Mouse (Mus musculus) cerebellum, adult 18-20 months (tissue): ENCODE measurements around the gene Lnx1.

Experiments
- DNase-seq, 2 experiments: peaks; one replicate each; pipeline ENCODE4 v3.0.0; 2021

Gene Lnx1

DNA sequence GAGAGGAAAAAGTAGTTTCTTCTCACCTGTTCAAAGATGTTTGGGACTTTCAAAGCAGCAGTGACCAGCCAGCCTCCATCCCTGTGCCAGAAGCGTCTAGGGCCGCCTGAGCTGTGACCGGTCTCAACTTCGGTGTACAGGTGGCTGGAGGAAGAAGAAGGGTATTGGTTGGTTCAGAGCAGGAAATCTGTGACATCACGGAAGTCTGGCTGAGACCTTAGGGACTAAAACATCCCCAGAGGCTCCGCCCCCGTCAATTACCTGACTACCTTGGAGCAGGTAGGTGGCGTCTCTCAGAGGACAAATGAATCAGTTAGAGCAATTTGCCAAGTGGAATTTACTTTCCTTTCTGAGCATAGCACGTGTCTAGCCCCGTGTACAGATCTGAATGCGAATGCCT, at the start of gene Lnx1:
Lnx1 (minus strand) TSS at position 147 of the 400 bp plus-strand sequence.
- DNase-seq, result no peak

DNA sequence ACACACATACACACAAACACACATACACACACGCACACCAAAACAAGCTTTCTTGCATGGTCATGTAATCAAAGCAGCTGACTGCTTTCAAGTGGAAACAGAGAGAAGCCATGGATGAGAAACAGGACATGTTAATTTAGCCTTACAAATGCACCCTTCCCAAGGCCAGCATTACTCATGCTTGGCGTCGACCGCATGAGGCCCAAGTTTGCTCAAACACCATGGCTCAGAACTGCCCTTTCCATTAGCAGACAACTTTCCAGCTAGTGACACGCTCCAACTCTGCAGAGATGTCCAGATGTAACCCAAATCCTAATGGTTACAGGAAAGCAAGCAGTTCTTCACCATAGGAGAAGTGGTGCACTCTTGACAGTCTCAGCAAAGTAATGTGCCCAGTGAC, 47.8 kb upstream of the Lnx1 start:
- no peak for DNase-seq

DNA sequence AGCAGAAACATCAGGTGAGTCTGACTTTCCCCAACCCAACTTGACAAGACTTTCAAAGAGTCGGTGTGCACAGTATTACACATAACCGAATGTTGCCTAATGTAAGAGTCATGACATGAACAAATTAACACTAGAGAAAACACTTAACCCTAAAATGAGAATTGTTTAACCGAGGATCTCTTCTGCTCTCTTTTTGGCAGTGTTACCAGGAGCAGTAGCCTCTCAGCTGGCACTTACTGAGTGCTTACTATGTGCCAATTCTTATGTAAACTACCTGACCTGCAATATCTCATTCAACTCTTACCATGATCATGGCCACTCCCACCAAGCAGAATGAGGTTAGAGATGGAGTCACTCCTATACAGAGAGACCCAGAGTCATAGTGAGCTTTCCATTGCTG, 44.8 kb upstream of the Lnx1 start:
- DNase-seq, result no peak

DNA sequence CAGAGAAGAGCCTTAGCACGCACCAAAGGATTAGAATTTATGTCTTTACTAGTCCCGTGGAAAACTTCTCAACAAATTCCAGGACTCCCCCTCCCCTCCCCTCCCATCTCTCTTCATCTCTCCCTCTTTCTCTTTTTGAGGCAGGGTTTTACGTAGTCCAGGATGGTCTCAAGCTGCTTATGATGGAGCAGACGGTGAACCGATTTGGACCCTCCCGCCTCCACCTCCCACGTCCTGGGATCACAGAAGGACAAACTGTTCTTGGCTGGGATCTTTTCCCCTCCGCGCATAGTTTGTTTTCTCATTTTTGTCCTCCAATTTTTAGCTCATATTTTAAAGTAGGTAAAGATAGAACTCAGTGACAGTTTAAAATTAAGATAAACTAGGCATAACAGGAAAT, 38.2 kb upstream of the Lnx1 start:
- no peak for DNase-seq

DNA sequence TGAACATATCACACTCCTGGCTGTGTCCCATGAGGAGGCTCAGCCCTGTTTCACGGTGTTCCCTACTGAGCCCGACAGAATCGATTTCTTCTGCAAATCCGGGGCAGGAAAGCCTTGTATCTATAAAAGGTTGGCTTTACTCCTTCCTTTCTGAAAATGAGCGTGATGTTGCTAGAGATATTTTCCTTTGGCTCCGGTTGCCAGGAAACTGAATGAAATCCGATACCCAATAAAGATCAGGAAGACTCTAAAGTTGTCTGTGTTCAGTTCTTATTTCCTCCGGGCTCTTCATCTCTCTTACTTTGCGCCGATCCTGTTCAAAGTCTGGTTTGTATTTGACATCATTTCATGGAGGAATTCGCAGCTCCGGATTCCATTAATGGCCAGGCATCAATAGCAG, 36.7 kb upstream of the Lnx1 start:
- no peak for DNase-seq

DNA sequence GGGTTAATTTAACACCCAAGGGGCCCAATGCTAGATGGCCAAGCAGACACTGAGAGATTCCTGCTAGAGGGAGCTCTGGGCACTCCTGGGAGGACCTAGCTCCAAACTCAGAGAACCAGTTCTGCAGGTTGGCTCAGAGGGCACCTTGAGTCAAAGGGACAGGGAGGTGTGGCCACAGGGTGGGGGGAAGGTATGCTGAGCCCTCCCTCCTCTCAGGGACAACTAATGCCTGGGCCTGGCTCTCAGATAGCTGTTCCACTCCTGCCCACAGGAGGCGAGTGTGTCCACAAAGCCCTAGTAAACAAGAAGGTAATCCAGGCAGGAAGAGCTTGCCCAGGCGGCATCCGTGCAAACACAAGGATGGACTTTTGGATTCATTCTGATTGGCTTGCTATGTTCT, 35.6 kb upstream of the Lnx1 start:
- no peak for DNase-seq

DNA sequence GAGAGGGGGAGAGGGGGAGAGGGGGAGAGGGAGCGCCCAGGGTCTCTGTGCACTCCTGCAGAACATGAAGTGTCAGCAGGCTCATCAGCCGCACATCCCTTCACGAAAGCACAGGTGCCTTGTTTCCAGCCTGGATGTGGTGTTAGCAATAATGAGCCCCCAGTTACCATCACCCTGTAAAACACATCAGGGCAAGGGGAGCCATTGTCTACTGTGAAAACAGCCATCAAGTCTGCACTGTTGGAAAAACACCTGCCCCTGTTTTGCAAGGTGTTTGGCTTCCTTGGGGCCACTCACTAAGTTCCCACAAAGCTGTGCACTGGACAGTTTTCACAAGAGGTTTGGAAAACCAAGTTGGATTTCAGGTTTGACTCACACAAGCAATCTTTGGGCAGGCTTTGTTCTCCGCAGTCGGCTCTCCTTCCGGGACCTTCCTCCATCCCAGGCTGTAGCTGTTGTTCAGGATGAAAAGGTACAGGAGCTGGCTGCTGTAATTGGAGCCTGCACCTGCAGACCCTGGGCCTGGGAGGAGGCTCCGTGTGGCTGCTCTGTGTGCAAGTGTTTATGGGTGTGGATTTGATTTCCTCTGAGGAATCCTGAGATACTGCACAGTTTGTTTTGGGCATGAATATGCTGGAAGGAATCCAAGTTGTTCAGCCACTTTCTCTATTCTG, 31.3 kb upstream of the Lnx1 start:
- DNase-seq, result no peak

DNA sequence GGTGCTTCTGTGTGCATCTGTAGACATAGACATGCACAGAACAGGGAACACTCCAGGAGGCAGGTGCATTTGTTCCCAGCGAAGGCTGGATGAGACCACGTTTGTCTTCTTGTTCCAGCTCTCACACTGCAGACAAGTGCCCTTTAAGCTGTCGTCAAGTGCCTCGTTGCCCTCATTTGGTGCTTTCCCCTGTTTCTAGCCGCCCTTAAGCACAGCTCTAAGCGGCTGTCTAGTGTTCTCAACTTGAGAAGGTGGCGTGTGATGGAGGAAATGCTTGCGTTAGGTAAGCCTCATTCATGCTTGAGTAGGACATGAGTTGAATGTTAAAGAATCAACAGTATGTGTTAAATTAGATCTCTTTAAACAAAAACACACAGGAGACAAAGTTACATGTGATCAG, 29.9 kb upstream of the Lnx1 start:
- no peak for DNase-seq

DNA sequence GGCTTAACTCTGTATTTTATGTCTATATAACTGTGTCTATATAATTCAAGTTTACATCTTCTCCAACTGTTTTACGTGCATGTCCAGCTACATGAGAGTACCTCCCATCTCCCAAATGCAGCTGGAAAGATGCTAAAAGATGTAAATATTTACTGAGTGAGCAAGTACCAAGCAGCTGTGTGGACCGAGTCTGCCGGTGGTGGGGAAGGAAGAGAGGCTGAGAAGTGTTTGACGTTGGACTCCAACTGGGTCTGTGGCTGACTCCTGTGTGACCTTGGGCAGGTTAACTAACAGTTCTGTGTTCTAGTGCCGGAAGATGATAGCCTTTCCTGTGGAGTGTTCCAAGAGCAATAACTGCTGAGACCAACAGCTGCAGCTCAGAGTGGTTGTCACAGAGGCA, 27.9 kb upstream of the Lnx1 start:
- DNase-seq, result no peak

DNA sequence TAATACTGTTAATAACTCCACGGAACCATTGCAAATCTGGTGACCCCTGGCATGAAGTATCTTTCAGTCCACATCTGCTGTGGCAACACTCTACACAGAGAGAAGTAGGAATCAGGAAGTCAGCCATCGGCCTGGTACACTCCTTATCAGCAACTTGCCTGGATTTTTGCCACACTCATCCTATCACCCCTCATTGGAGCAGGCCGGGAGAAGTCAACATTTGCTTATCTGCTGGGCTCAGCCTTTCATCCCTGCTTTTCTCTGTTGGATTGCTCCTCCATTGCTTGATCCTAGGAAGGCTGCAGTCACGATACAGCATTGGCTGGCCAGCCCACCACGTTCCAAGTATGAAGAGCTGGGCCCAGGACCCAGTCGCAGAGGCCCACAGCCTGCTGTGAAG, 26.9 kb upstream of the Lnx1 start:
- DNase-seq, result no peak

DNA sequence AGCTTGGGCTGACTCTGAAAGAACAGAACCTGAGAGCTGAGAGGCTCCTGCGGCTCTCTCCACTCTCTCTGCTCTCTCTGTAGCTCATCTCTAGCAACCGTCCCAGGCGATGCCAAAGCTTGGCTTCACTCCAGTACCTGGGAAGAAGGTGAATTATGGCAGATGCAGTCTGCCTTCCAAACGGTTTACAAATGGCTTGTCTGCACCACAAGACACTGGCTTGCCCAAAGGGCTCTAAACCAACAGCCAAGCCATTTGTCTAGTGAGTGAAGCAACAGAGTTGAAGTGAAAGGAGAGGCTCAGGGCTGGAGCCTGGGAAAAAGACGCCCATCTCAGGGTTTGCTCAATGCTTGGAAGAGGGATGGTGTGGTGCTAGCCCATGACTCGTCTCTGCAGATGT, 25.5 kb upstream of the Lnx1 start:
- peak; percentile 30 to 34 for DNase-seq

DNA sequence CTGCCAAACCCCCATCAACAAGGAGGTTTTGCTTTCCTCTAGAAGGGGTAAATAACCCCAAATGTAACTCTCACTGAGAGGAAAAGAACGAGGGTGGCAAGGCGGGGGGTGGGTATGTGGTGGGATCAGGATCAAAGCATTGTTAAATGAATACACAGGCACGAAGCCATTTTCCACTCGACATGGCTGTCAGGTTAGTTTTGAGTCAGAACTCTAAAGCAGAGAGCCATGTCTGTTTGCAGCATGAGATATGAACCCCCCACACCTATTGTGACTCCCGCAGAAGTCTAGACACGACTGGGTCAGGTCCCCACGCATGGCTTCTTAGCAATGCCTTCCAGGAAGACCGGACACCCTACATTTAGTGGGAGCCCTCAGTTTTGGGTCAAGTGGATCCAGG, 24.6 kb upstream of the Lnx1 start:
- DNase-seq, result no peak

DNA sequence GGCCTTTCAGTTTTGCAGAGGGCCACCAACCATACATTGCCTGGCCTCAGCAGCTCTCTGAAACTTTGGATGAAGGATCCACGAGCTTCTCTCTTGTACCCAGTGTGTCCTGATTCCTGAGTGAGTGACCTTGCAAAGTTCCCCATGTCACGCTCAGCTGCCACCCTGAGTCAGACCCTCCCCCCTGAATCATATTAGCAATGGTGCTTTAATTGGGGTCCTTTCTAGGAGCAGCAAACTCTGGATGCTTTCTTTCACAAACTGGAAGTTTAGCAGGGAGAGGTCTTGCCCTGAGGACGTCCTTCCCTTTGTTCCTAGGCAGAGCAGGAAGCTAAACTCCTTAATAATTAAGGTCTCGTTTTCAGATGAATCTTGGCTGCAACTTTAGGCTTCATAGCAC, 22.8 kb upstream of the Lnx1 start:
- no peak for DNase-seq

DNA sequence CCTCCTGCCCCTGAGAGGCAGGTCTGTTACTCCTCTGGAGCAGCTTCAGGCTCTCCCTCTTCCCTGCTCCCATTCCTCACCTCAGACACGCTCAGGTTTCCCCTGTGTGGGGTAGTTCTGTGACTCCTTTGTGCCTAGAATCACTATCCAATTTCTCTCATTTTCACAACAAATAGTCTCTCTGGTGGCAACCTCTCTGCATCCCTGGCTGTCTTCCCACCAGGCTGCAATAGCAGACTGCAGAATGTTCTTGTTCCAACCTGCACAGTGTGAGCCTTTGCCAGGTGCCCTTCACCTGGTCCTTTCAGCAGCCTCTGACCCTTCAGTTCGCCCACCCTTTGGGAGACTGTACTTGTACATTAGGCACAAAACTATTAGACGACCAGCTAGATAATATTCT, 19.1 kb upstream of the Lnx1 start:
- DNase-seq, result no peak

DNA sequence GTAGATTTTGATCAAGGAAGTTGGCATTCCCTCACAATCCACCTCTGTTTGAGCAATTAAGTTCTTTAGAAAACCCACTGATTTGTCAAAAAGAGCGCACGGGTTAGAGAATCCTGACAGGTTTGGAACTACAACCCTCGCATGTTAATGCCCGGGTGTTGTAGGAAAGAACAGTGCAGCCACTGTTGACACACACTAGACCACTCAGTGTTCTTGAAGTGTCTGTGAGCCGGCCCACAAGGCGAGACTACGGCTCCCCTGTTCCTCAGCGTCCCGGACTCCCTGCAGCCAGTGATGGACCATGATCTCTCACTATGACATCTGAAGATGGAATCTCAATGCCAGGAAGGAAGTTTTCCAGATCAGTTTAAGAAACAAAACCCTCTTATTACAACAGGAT, 17.9 kb upstream of the Lnx1 start:
- DNase-seq, result no peak

DNA sequence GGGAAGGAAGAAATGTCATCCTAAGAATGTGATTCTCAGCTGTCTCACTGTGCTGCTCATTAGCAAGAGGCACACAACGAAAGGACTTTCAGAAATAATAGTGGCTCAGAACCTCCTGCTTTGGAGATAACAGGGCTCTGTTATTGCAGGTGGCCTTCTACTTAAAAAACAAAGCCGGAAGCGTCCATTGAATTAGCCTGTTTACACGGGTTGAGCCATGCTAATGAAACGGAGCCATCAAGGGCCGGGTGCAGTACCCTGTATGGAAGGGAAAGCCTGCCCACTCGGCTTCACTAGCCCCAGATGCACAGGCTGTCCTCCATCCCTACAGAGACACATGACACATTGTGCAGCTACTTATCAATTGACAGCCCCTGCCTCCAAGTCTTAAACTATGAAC, 13.5 kb upstream of the Lnx1 start:
- DNase-seq, result no peak

DNA sequence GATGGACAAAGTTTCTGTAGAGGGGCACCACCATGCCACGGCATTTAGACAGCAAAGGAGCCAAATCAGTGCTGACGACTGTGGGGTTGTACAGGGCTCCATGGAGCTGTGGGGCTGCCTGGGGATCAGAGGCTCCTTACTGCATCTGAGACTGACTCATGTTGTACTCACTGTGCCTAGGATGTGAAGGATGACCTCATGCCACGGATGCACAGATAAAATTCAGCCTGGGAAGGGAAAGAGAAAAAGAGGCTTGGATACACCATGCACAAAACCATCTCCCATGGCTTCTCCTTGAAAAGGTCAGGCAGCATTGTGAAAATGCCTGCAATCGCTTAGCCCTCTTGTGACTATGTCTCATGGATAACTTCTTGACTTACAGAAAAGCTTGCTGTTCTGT, 10.1 kb upstream of the Lnx1 start:
- DNase-seq, result no peak

DNA sequence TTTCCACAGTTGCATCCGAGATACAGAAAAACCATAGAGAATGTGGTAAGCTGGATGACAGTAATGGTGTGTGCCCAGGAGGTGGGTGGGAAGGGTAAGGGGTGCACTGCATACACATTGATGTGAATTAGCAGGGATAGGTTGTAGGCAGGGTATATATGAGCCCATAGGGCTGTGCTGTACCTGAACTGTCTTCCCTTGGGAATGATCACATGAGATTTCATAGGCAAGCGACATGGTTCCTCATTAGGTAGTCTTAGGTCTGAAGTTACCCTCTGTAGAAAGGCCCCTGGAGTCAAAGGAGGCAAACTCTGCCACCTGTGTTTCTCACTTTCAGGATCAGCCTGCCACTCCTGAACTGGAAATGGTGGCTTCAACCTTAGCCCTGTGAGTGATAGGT, 9.3 kb upstream of the Lnx1 start:
- no peak for DNase-seq

DNA sequence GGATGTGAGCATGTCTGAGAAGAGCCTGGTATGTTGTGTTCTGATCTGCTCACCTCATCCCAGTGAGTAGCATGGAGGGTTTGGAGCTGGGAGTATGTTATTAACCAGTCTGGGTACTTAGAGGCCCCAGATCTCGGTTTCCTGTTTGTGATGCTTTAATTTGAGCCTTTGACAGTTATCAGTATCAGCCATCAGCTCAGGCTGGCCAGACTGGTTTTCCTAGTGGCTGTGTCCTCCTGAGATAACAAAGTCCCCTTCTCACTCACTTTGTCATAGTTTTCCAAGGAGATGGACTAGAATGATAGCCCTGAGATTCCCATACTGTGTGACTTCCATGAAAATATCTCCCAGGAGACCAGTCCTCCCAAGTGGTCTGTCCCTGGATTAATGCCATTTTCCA, 8.3 kb upstream of the Lnx1 start:
- no peak for DNase-seq

DNA sequence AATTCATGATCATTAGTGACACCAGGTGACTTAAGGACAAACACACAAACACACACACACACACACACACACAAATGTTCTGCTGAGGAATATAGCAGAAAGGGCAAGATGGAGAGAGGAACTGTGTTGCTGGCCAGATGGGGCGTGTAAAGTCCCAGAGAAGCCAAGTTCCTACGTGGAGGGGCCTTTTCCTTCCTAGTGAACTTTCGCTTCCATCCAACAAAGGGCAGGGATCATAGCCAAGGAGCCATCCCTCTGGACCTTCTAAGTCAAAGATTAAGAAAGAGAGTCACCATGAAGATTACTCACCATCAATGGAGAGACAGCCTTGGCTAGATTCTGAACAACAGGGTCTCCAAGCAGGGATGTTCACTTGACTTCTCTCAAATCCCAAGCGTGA, 7.5 kb upstream of the Lnx1 start:
- DNase-seq, result no peak

DNA sequence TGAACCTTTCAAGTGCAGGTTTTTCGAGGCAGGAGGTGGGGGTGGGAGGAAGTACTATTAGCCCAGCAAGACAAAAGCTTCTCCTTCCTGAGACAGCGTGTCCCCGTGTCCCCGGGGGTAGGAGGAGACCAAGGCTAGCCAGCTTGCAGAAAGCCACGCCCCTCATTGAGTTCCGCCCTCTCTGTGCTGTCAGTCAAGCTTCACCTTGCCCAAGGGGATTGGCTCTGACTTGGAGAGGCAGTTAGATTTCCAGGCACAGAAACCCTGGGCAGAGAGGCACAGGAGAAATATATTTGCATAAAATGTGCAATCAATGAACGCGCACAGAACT, 1.7 kb upstream of the Lnx1 start:
- peak; percentile 35 to 56 for DNase-seq

DNA sequence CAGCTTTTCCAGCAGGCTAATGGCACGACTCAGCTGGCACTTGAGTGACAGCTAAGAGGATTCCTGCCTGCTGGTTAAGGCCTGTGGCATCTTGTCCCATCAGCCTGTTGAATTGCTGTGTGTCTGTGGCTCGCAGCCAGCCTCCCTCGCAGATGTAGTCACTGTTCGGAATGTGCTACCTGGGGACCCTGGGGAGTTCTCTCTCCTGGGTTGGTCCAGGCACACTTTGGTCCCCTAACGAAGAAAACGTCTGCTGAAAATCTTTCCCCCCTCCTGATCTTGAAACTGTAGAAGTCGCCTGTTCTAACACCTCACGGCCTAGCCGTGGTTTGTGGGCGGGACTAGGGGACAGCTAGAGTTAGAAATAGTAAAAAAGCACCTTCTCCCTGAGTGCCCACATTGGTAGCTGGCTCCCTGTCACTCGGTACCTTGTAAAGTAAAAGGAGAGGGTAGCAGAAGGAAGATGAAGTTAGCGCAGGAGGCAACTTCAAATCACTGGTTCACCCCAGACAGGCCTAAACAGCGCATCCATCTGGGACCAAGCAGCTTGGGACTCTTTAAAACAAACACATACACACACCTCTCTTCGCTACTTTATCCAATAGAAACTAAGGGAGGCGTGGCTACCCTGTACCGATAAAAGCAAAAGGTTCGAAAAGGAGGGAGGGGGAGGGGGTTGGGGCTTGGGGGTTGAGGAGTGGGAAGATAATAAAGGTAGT, 1.2 kb upstream of the Lnx1 start:
- DNase-seq, result no peak

DNA sequence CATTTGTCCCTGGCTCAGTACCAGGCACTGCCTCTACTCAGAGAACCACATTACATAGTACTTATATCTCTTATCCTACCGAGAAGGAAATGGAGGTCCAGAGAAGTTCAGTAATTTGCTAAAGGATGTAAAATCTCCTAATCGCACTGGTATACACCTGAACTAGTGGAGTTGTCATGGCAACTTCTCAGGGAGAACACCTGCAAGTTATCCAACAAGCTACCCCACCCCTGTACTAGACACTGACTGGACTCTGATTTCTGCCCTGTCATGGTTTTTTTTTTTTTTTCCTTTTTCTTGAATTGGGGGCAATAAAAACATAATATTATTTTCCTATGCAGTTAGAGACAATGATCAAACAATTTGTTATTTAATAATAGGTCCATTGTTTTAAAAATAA, 1.8 kb downstream of the Lnx1 start:
- no peak for DNase-seq

DNA sequence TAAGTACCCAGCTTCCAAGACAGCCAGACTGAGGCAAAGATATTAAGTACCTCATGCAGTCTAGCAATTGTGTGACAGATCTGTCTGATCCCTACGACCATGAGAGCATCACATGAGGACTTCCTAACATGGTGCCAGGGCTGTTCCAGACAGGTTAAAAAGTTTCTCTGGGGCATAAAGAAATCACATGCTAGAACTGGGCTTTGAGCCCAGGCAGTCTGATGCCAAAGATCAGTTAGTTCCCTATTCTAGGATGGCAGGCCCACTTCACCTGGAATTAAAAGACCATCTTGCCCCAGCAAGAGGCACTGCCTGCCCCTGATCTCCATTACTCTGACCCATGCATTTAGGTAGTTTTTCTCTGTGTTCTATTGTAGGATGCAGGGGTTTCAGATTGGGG, 3.0 kb downstream of the Lnx1 start:
- DNase-seq, result no peak

DNA sequence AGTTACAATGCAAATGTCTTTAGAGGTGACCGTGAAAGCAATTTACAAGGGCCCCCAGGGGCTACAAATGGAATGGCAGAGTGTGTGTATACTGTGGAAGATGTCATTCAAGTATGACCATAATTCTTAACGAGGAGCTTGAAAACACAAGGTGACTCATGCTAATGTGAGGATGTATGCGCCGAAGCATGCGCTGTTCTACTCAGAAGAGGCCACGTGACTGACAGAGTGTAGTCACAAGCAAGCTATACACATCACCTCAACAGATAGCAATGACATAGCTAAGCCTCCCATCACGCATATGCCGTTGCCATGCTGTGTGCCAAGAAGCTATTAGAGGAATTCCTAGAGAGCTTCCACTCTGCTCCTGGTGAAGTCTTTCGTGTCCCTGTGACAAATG, 5.2 kb downstream of the Lnx1 start:
- no peak for DNase-seq
